Mouse (Mus musculus) stomach, embryonic 15.5 days (tissue): Measurements from ENCODE around the gene Noa1. TPM values are rescaled to one million over a fixed set of nuclear protein-coding genes. Genes with fewer than 3 reads are reported as not detected.

Experiments used
- ATAC-seq: fragments of 200-750 bp; cut with Nextera tagmentation; 2 replicates; pipeline ENCODE4 v1.8.0; 2017; ENCODE audit warnings: low read depth, moderate number of reproducible peaks, moderate TSS enrichment; ENCODE audit not compliant: insufficient read depth, low FRiP score
- H3K27ac ChIP-seq: fragments of 300-500 bp; sonication (generic); 2 replicates; pipeline ENCODE4 v1.5.1; 2015; ENCODE audit warnings: mild to moderate bottlenecking, inconsistent platforms
- H3K27me3 ChIP-seq: fragments of 300-500 bp; sonication (generic); replicated peaks from 2 replicates; pipeline ENCODE4 v1.6.1; 2015; ENCODE audit warnings: inconsistent platforms
- H3K36me3 ChIP-seq: fragments of 300-500 bp; sonication (generic); 2 replicates; pipeline ENCODE4 v1.6.1; 2015; ENCODE audit warnings: inconsistent platforms
- H3K4me1 ChIP-seq: fragments of 300-500 bp; sonication (generic); 2 replicates; pipeline ENCODE4 v1.6.1; 2015; ENCODE audit warnings: inconsistent platforms
- H3K4me2 ChIP-seq: fragments of 300-500 bp; sonication (generic); 2 replicates; pipeline ENCODE4 v1.6.1; 2015; ENCODE audit warnings: mild to moderate bottlenecking, inconsistent platforms
- H3K4me3 ChIP-seq: fragments of 300-500 bp; sonication (generic); replicated peaks from 2 replicates; pipeline ENCODE4 v1.5.1; 2015; ENCODE audit warnings: inconsistent platforms
- H3K9ac ChIP-seq: fragments of 300-500 bp; sonication (generic); 2 replicates; pipeline ENCODE4 v1.6.1; 2015; ENCODE audit warnings: inconsistent platforms
- H3K9me3 ChIP-seq: fragments of 300-500 bp; sonication (generic); 2 replicates; pipeline ENCODE4 v1.6.1; 2016; ENCODE audit warnings: inconsistent platforms
- WGBS: fragments of 180-500 bp; shearing (Covaris S2); methylation state at CpG from one replicate; pipeline ENCODE4 v1.1.7; 2015; 5-methylcytosine and 5-hydroxymethylcytosine counted together
- polyA plus RNA-seq: library from polyadenylated mRNA; unstranded; fragments of >200 nt; fragmentation: Nextera tagmentation; extraction: Ambion mirVana; gene quantifications from 2 replicates; pipeline ENCODE4 v1.2.1, GENCODE M21; 2015

The Noa1 gene
- polyA plus RNA-seq, 1 experiment from 2014 or later, result 32.2 TPM

DNA sequence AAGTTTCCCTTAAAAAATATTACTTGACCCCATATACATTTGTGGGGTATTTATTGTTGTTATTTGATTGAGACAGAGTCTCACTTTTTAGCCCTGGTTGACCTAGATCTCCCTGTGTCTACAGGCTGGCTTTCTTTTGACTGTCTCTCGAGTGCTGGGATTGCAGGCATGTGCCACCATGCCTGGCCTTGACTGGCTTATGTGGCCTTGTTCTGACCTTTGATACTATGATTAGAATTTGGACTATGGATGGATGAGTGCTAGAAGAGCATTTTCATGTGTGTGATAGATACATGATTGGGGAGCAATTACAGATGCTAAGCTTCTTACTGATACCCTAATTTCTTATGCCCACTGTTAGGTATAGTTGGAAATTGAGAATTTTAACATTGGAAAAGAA is 15.1 kb upstream of the Noa1 start:
- no peak overlapping the region for H3K27ac ChIP-seq
- no peak overlapping the region for H3K9ac ChIP-seq
- H3K9me3 ChIP-seq, result no peaks in the 10 kb centered on the region
- H3K4me3 ChIP-seq, result no peak overlapping the region
- H3K36me3 ChIP-seq, result peaks cover 50% of the 10 kb centered on the region
- WGBS, result 88% methylated on average over 1 of the region's 1 CpGs
- no peaks in the 10 kb centered on the region for H3K4me1 ChIP-seq
- no peak for ATAC-seq
- no peak overlapping the region for H3K4me2 ChIP-seq
- no peaks in the 10 kb centered on the region for H3K27me3 ChIP-seq

- Histone ChIP-seq H3K4me1 (peaks cover 3% of the 10 kb centered on the region; the same call in 1 of the 2 replicates), H3K4me2 (no peak overlapping the region), H3K9me3 (no peaks in the 10 kb centered on the region), H3K27ac (no peak overlapping the region), H3K27me3 (no peaks in the 10 kb centered on the region), H3K4me3 (no peak overlapping the region), H3K9ac (no peak overlapping the region), H3K36me3 (peaks cover 19% of the 10 kb centered on the region; the same call in 1 of the 2 replicates)
- no peak for ATAC-seq
- WGBS, result 81% methylated on average over 6 of the region's 6 CpGs
Measured at GRCm38 (mm10) chr5:77314986-77315385, 5.1 kb upstream of the Noa1 start.

DNA sequence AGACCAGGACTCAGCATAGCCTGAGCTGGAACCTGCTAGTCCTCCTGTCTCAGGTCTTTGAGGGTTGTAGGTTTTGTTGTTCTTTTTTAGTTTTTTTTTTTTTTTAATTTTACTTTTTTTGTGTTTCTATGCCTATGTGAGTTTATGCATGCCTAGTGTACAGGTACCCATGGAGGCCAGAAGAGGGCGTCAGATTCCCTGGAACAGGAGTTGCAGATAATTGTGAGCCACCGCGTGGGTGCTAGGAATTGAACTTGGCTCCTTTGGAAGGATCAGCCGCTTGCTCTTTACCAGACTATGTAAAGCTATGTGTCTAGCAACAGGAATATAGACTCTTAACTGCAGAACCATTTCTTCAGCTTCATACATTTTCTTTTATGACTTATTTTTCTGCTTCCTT is 4.3 kb upstream of the Noa1 start:
- Histone ChIP-seq H3K4me2 (no peak overlapping the region), H3K27me3 (no peaks in the 10 kb centered on the region), H3K9me3 (no peaks in the 10 kb centered on the region), H3K9ac (no peak overlapping the region), H3K36me3 (peaks cover 17% of the 10 kb centered on the region; the same call in 1 of the 2 replicates), H3K4me3 (no peak overlapping the region), H3K27ac (no peak overlapping the region), H3K4me1 (peaks cover 4% of the 10 kb centered on the region)
- no peak for ATAC-seq
- 95% methylated on average over 4 of the region's 4 CpGs for WGBS

DNA sequence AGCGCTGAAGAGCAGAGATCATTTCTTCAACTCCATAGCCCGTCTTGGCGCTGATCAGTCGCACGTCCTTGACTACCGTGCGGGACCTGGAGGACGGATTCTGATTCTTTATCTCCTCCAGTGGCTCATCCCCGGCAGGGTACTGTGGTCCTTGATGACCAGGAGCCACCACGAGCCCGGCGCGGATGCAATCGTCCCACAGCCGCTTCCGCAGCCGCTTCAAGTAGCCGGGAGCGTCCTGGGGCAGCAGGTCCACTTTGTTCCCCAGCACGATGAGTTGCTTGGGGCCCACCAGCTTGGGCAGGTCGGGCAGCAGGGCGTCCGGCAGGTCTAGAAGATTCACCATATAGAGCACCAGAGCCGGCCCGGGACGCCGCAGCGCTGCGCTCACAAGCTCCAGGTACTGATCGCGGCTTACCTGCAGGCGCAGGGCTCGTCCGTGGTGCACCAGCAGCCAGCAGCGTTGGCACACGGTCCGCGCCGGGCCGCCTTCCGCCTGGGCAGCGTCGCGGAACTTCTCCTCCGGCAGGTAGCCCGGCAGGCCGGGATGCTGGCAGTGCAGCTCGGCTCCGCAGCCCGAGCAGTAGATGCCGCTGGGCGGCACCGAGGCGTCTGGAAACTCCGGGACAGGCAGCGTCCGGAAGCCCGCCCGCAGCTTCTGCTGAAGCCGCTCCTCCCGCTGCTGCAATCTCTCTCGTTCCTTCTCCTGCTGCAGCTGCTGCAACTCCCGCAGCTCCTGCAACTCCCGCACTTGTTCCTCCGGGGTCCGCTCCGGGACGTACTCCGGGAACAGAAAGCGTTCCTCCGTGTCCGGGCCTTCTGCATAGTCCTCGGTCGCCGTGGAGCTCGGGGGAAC is 605 bp downstream of the Noa1 start:
- peak; percentile 10; the same call in 1 of the 2 replicates for ATAC-seq
- under 1% methylated on average over 76 of the region's 76 CpGs for WGBS

GRCm38 (mm10) chr5:77307821-77308553 is 1.9 kb downstream of the Noa1 start:
- Histone ChIP-seq H3K4me3 (peak overlapping the region; percentile 92), H3K9me3 (no peaks in the 10 kb centered on the region), H3K9ac (no peak overlapping the region), H3K36me3 (peaks cover 15% of the 10 kb centered on the region; the same call in 1 of the 2 replicates), H3K27ac (no peak overlapping the region), H3K4me1 (peaks cover 17% of the 10 kb centered on the region), H3K27me3 (no peaks in the 10 kb centered on the region), H3K4me2 (peak overlapping the region; percentile 93)
- 72% methylated on average over 5 of the region's 5 CpGs for WGBS
- ATAC-seq, result no peak

More for the DNA sequence above, 605 bp downstream of the Noa1 start:
- Histone ChIP-seq H3K9me3 (no peaks in the 10 kb centered on the region), H3K4me3 (peak overlapping the region; percentile 92), H3K4me2 (peak overlapping the region; percentile 93), H3K4me1 (peaks cover 17% of the 10 kb centered on the region), H3K36me3 (peaks cover 16% of the 10 kb centered on the region; the same call in 1 of the 2 replicates), H3K27me3 (no peaks in the 10 kb centered on the region), H3K27ac (peak overlapping the region; percentile 92), H3K9ac (peak overlapping the region; percentile 40)

DNA sequence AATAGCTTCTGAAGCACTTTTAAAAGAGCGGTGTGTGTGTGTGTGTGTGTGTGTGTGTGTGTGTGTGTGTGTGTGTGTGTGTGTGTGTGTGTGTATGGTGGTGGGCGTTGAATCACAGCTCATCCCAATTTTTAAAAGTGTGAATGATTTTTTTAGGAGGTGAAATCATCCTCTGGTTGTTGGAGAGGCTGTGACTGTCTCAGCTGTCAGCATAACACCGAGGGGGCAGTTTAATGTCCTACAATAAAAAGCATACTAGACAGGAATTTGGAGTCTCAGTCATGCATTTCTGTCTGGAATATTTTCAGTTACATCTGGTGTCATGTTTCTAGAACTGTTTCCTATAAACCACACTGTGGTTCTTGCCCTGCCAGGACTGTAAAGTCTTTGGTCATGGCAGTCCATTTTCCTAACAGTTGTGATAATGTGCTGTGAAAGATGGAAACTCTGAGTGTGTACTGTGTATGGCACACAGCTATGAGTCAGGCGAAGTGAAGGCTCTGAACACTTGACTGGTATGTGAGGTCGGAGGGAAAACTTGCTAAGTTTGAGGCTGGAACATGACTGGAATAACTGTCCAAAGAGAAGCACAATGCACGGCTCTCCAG is 8.5 kb downstream of the Noa1 start:
- no peak overlapping the region for H3K9ac ChIP-seq
- H3K9me3 ChIP-seq, result no peaks in the 10 kb centered on the region
- no peaks in the 10 kb centered on the region for H3K27me3 ChIP-seq
- no peak overlapping the region for H3K4me2 ChIP-seq
- no peaks in the 10 kb centered on the region for H3K4me1 ChIP-seq
- no peak for ATAC-seq
- 86% methylated on average over 6 of the region's 6 CpGs for WGBS
- H3K36me3 ChIP-seq, result peaks cover 25% of the 10 kb centered on the region; the same call in 1 of the 2 replicates
- no peak overlapping the region for H3K27ac ChIP-seq
- H3K4me3 ChIP-seq, result no peak overlapping the region

DNA sequence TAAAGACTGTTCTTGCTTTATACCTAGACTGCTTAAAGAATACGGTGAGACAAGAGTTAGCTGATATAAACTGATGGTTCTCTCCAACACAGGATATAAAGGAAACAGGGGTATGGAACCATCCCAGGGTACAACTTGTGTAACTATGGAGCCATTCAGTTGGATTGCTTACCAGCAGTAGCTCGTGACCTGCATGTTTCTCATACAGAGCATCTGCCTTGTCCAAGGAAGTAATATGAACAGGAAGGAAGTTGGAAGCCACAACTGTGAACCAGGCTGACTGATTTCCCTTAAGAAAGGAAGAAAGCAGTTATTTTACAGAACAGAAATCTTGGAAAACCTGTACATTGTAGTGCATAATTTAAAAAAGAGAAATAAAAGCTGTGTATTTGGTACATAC is 10.4 kb downstream of the Noa1 start:
- 88% methylated on average over 2 of the region's 2 CpGs for WGBS
- Histone ChIP-seq H3K4me1 (no peaks in the 10 kb centered on the region), H3K9ac (no peak overlapping the region), H3K36me3 (0 out of 2 replicates have a peak, but pooled peaks cover 29% of the 10 kb centered on the region), H3K27ac (no peak overlapping the region), H3K4me2 (no peak overlapping the region), H3K27me3 (no peaks in the 10 kb centered on the region), H3K4me3 (no peak overlapping the region), H3K9me3 (no peaks in the 10 kb centered on the region)
- ATAC-seq, result no peak

DNA sequence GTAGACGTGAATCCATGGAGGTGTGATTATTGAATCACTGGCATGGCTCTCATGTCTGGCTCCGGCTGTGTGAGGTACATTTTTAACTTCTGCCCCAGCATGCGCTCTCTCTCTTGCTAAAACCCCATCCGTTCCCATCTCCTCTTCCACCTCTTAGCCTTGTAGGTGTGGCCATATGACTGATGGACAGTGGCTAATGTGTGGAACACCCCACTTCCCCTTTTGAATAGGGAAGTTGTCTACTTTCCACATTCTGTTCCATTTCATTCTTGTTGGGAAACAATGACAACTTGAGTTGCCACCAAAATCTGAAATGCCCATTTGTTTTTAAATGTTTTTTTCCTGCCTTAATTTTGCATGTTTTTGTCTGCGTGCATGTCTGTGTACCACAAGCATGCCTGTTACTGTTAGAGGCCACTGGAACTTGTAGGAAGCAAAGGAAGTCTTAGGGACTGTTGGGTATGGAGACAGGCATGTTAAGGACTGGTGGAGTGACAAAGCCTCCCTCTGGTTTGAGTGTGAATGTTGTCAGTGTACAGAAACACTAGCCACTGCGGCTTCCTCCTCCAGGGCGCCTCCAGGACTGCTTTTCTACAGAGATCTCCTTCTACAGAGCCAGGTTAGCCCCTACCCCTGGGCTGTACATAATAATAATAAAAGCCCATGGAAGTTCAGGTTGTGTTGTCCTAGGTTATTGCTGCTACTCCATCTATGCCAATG is 16.9 kb downstream of the Noa1 start:
- Histone ChIP-seq H3K27me3 (no peaks in the 10 kb centered on the region), H3K36me3 (peaks cover 31% of the 10 kb centered on the region), H3K9me3 (no peaks in the 10 kb centered on the region), H3K4me2 (no peak overlapping the region), H3K9ac (no peak overlapping the region), H3K4me3 (no peak overlapping the region), H3K4me1 (no peaks in the 10 kb centered on the region), H3K27ac (no peak overlapping the region)
- WGBS, result 87% methylated on average over 7 of the region's 7 CpGs
- ATAC-seq, result no peak

DNA sequence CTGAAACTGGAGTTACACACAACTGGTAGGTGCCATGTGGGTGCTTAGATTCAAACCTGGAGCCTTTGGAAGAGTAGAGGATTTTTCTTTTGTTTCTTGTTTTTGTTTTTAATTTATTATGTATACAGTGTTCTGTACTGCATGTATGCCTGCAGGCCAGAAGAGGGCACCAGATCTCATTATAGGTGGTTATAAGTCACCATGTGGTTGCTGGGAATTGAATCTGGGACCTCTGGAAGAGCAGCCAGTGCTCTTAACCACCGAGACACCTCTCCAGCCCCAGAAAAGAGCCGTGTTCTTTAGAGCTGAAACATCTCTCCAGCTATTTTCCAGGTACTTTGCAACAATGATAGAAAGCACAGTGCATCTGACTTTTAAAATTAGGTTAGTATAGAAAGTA is 19.3 kb downstream of the Noa1 start:
- 90% methylated on average over 2 of the region's 2 CpGs for WGBS
- peaks cover 36% of the 10 kb centered on the region for H3K36me3 ChIP-seq
- H3K9ac ChIP-seq, result no peak overlapping the region
- ATAC-seq, result no peak
- H3K9me3 ChIP-seq, result no peaks in the 10 kb centered on the region
- no peak overlapping the region for H3K4me3 ChIP-seq
- no peaks in the 10 kb centered on the region for H3K27me3 ChIP-seq
- H3K4me1 ChIP-seq, result no peaks in the 10 kb centered on the region
- no peak overlapping the region for H3K27ac ChIP-seq
- no peak overlapping the region for H3K4me2 ChIP-seq

- no peak for ATAC-seq
- H3K36me3 ChIP-seq, result peaks cover 34% of the 10 kb centered on the region
- no peaks in the 10 kb centered on the region for H3K4me1 ChIP-seq
- no peak overlapping the region for H3K4me3 ChIP-seq
- H3K9me3 ChIP-seq, result no peaks in the 10 kb centered on the region
- H3K27me3 ChIP-seq, result no peaks in the 10 kb centered on the region
- 74% methylated on average over 8 of the region's 8 CpGs for WGBS
- no peak overlapping the region for H3K4me2 ChIP-seq
- no peak overlapping the region for H3K27ac ChIP-seq
- no peak overlapping the region for H3K9ac ChIP-seq
Measured at GRCm38 (mm10) chr5:77289686-77290085, 20.2 kb downstream of the Noa1 start.

- no peak for ATAC-seq
- Histone ChIP-seq H3K36me3 (peaks cover 31% of the 10 kb centered on the region), H3K4me3 (no peak overlapping the region), H3K27me3 (no peaks in the 10 kb centered on the region), H3K9me3 (no peaks in the 10 kb centered on the region), H3K4me2 (no peak overlapping the region), H3K4me1 (no peaks in the 10 kb centered on the region), H3K9ac (no peak overlapping the region), H3K27ac (no peak overlapping the region)
- WGBS, result 76% methylated on average over 6 of the region's 6 CpGs
Measured at GRCm38 (mm10) chr5:77287901-77288300, 22.0 kb downstream of the Noa1 start.
